Mouse (Mus musculus) E14TG2a.4 (cell line): ENCODE results near the gene Nek7.

ENCODE experiments used
- CTCF ChIP-seq: conservative IDR thresholded peaks from 2 replicates; pipeline ENCODE4 v1.5.1; 2014; ENCODE audit warnings: low read length
- NANOG ChIP-seq: IDR thresholded peaks from 2 replicates; pipeline ENCODE4 v1.6.1; 2014; ENCODE audit warnings: borderline replicate concordance, low read length, mixed read lengths

- TF ChIP-seq CTCF = no peak
- no peak for TF ChIP-seq NANOG
Observed at GRCm38 (mm10) chr1:138614552-138615287, 5.2 kb downstream of the Nek7 start.
